Mouse (Mus musculus): Measurements from ENCODE around the gene Trnt1.

Trnt1 gene

DNA sequence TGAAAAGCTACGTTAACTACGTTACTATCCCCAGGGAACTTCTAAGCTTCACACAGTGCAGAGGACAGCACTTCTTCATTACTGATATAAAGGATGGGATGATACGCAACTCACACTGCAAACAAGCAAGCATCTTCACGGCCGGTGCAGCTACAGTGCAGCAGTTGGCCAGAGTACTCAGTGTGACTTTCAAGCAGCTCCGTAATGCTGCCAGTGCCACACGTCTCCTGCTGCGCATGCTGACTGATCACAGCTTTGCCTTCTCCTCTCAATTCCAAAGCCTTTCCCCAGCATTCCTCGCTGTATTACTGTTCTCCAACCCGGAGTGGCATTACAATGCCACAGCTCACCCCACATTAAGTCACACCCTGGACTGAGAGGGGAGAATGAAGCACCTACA, 24.7 kb downstream of the Trnt1 start:
- H3K9me3 ChIP-seq (ENCODE audit: low read length) = no peaks in the 10 kb centered on the region
- no peak overlapping the region for H3K4me3 ChIP-seq (replicated peaks; ENCODE audit: low read length)
- no peaks in the 10 kb centered on the region for H3K27me3 ChIP-seq (ENCODE audit: insufficient read depth, low read length)
- H3K36me3 ChIP-seq (ENCODE audit: insufficient read depth, low read length) = peaks cover 56% of the 10 kb centered on the region
- no peak for TF ChIP-seq POU5F1 (IDR thresholded peaks at IDR 0.05; ENCODE audit: borderline replicate concordance, low read length)
- no peak for TF ChIP-seq CTCF (conservative IDR thresholded peaks at IDR 0.05; ENCODE audit: low read length)
- no peak for TF ChIP-seq NANOG (IDR thresholded peaks at IDR 0.05; ENCODE audit: borderline replicate concordance, low read length)
- H3K4me1 ChIP-seq (replicated peaks; ENCODE audit: low read depth, low read length) = peaks cover 8% of the 10 kb centered on the region

DNA sequence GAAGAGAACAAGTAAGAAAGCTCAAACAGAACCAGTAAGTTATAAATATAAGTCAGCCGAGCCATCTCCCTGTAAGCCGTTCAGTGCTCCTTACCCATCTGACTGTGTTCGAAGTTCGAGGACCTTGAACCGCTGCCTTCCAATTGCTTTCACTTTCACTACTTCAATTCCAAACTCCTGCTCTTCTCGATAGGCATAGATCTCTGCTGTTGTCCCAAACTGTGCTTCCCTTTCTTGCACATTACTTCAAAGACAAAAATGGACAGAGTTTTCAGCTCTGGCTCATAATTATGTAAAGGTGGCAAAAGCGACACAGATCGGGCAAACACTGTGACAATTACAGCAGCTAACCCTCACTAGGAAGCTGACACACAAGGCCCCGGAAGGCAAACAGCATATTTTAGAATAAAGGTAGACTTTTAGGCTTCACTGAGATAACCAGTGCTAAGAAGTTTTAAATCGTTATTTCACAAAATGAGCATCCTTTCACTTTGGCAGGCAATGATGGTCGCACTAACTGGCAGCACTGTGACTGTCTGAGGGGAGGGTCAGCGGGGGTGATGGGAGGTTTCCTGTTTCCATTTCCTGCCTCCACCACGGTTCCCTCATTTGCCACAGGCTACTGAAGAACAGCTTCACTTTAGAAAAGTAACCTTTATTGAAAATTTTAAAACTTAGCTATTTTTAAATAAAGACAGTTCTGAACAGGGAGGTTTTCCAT, 25.3 kb downstream of the Trnt1 start:
- Histone ChIP-seq H3K4me3 (replicated peaks; ENCODE audit: low read length) (no peak overlapping the region), H3K27me3 (ENCODE audit: insufficient read depth, low read length) (no peaks in the 10 kb centered on the region), H3K36me3 (ENCODE audit: insufficient read depth, low read length) (peaks cover 52% of the 10 kb centered on the region), H3K4me1 (replicated peaks; ENCODE audit: low read depth, low read length) (peaks cover 14% of the 10 kb centered on the region), H3K9me3 (ENCODE audit: low read length) (no peaks in the 10 kb centered on the region)
- TF ChIP-seq NANOG (IDR thresholded peaks at IDR 0.05; ENCODE audit: borderline replicate concordance, low read length) (no peak), CTCF (conservative IDR thresholded peaks at IDR 0.05; ENCODE audit: low read length) (no peak), POU5F1 (IDR thresholded peaks at IDR 0.05; ENCODE audit: borderline replicate concordance, low read length) (no peak)

DNA sequence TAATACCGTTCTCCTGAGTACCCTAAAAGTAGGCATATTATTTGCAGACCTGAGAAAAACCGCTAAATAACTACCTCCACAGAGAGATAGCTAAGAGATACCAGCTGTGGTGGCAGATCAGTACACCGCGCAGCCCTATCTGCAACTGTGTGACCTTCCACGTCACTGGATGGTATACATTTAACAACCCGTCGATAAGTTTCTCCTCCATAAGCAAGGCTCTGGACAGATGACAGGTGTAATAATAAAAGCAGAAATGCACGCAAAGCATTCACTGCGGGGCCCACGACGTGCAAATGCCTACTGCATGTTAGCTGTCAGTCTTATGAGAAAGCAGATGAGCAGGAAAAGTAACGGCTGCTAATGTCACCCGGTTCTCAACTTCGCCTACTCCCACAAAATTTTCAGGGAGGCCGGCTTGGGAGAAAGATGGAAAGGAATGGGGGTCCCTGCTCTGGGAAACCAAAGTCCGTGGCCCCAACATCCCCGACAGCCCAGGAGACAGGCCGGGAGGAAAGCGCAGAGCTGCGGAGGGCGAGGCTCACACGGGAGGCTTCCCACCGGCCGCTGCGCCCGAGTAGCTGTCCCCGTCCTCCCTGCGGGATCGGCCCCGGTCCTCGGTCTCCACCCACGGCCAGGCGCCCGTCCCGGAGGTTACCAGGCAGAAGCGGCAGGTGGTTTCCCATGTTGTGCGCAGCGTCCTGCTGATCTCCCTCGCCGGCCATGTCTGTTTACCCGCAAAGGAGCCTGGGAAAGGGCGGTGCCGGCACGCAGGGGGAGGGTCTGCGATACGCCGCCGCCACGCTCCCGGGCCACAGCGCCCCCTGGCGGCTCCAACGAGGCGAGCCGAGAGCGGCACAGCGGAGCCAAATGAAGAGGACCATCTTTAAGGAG, 30.7 kb downstream of the Trnt1 start, which contains the start of gene Crbn:
TSS of gene Crbn (minus strand) at position 745 of the 894 bp plus-strand sequence.
- TF ChIP-seq NANOG (IDR thresholded peaks at IDR 0.05; ENCODE audit: borderline replicate concordance, low read length) = no peak
- TF ChIP-seq POU5F1 (IDR thresholded peaks at IDR 0.05; ENCODE audit: borderline replicate concordance, low read length) = no peak
- TF ChIP-seq CTCF (conservative IDR thresholded peaks at IDR 0.05; ENCODE audit: low read length) = peak; percentile 21; the same call in 1 of the 2 replicates
- Histone ChIP-seq H3K9me3 (ENCODE audit: low read length) (no peaks in the 10 kb centered on the region), H3K4me1 (replicated peaks; ENCODE audit: low read depth, low read length) (peaks cover 15% of the 10 kb centered on the region), H3K4me3 (replicated peaks; ENCODE audit: low read length) (peak within 1 kb of the TSS; percentile 94), H3K27me3 (ENCODE audit: insufficient read depth, low read length) (no peaks in the 10 kb centered on the region), H3K36me3 (ENCODE audit: insufficient read depth, low read length) (peaks cover 13% of the 10 kb centered on the region)

DNA sequence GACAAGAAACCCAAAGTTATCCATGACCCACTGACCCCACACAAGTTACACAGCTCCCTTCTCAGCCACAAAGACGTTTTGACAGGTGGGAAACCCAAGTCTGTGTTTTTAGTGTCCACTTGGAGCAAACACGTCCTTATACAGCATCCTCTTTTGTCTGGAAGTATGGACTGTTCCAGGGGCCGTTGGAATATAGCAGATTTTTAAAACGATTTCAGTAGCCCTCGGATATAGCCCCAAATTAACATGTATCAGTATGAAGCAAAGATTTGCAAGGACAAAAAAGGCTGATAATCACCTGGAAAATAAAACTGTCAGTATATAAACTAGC, 31.3 kb downstream of the Trnt1 start:
- Histone ChIP-seq H3K4me3 (replicated peaks; ENCODE audit: low read length) (peak overlapping the region; percentile 94), H3K36me3 (ENCODE audit: insufficient read depth, low read length) (peaks cover 7% of the 10 kb centered on the region)
- no peak; the same call in 1 of the 2 replicates for TF ChIP-seq CTCF (conservative IDR thresholded peaks at IDR 0.05; ENCODE audit: low read length)
- no peak for TF ChIP-seq NANOG (IDR thresholded peaks at IDR 0.05; ENCODE audit: borderline replicate concordance, low read length)
- TF ChIP-seq POU5F1 (IDR thresholded peaks at IDR 0.05; ENCODE audit: borderline replicate concordance, low read length) = no peak

DNA sequence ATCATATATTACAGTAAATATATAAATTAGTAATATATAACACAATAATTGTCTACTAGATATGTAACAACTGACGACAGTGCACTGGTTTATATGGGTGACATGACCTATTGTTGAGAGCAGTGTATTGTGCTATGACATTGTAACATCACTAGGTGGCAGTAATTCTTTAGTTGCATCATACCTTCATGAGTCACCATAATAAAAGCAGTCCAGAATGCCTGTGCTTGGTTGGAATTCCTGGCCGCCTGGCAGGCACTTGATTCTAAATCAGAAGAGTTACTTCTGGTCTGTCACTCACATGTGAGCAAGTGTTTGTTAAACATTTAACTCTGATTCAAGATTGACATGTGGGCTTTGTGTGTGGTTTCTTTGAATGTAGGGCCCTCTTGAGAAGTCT, 36.0 kb downstream of the Trnt1 start:
- Histone ChIP-seq H3K4me1 (replicated peaks; ENCODE audit: low read depth, low read length) (no peaks in the 10 kb centered on the region), H3K4me3 (replicated peaks; ENCODE audit: low read length) (no peak overlapping the region), H3K27me3 (ENCODE audit: insufficient read depth, low read length) (no peaks in the 10 kb centered on the region), H3K9me3 (ENCODE audit: low read length) (no peaks in the 10 kb centered on the region), H3K36me3 (ENCODE audit: insufficient read depth, low read length) (no peaks in the 10 kb centered on the region)
- TF ChIP-seq CTCF (conservative IDR thresholded peaks at IDR 0.05; ENCODE audit: low read length) = peak; percentile 49
- no peak for TF ChIP-seq NANOG (IDR thresholded peaks at IDR 0.05; ENCODE audit: borderline replicate concordance, low read length)

More for the DNA sequence above, 31.3 kb downstream of the Trnt1 start:
- peaks cover 11% of the 10 kb centered on the region for H3K4me1 ChIP-seq (replicated peaks; ENCODE audit: low read depth, low read length)
- H3K27me3 ChIP-seq (ENCODE audit: insufficient read depth, low read length) = no peaks in the 10 kb centered on the region
- H3K9me3 ChIP-seq (ENCODE audit: low read length) = no peaks in the 10 kb centered on the region

DNA sequence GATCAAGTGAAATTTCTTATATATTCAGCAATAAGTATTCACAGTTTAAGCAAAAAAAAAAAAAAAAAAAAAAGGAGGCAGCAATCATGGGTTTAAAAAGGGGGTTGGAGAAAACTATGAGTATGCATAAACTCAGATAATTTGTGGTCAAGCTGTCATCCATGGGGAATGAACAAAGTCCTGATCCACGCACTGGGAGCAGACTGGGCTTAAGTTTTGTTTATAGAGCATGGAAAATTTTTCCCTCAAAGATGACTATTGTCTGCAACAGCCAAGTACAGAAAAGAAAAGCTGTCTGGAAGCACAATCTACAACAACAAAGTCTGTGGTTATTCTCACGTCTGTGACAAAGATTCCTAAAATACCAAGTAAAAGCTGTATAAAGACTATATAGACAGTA, 40.2 kb downstream of the Trnt1 start:
- no peaks in the 10 kb centered on the region for H3K27me3 ChIP-seq (ENCODE audit: insufficient read depth, low read length)
- H3K9me3 ChIP-seq (ENCODE audit: low read length) = no peaks in the 10 kb centered on the region
- H3K4me3 ChIP-seq (replicated peaks; ENCODE audit: low read length) = no peak overlapping the region
- H3K4me1 ChIP-seq (replicated peaks; ENCODE audit: low read depth, low read length) = no peaks in the 10 kb centered on the region
- no peaks in the 10 kb centered on the region for H3K36me3 ChIP-seq (ENCODE audit: insufficient read depth, low read length)
- TF ChIP-seq NANOG (IDR thresholded peaks at IDR 0.05; ENCODE audit: borderline replicate concordance, low read length) (no peak), CTCF (conservative IDR thresholded peaks at IDR 0.05; ENCODE audit: low read length) (no peak), POU5F1 (IDR thresholded peaks at IDR 0.05; ENCODE audit: borderline replicate concordance, low read length) (no peak)

DNA sequence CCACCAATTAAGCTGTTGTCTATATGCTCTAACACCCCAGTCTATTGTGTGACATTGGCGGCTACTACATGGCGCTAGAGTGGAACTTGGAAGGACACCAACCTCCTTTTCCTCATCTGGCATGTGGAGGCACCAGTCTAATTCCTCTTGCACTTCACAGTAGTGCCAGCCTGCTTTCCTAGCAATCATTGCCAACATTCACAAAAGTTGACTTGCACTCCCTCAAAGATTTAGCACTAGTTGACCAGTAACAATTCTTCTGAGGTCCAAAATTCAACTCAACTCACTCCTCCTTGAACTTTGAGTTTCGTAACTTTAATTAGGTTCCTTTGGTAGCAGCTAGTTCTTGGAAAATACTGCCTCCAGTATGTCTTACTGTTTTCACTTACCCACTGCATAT, 41.8 kb downstream of the Trnt1 start:
- Histone ChIP-seq H3K27me3 (ENCODE audit: insufficient read depth, low read length) (no peaks in the 10 kb centered on the region), H3K4me3 (replicated peaks; ENCODE audit: low read length) (no peak overlapping the region), H3K9me3 (ENCODE audit: low read length) (no peaks in the 10 kb centered on the region), H3K4me1 (replicated peaks; ENCODE audit: low read depth, low read length) (no peaks in the 10 kb centered on the region), H3K36me3 (ENCODE audit: insufficient read depth, low read length) (no peaks in the 10 kb centered on the region)
- TF ChIP-seq POU5F1 (IDR thresholded peaks at IDR 0.05; ENCODE audit: borderline replicate concordance, low read length) = no peak
- TF ChIP-seq NANOG (IDR thresholded peaks at IDR 0.05; ENCODE audit: borderline replicate concordance, low read length) = no peak
- TF ChIP-seq CTCF (conservative IDR thresholded peaks at IDR 0.05; ENCODE audit: low read length) = no peak

DNA sequence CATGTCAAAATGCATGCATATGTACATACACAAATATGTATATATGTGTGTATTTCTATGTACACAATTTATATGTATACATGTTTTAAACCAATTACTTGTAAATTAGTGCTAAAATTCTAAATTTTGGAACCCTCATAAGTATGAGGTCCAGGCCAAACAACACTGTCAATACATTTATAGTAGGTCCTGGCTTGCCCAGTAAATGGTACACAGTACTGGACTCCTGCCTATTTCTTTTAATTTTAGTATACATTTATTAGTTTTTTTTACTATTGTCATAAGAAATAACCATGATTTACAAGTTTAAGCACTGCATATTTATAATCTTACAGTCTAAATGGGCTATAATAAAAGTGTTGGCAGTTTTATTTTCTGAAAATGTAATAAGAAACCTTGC, 50.3 kb downstream of the Trnt1 start:
- Histone ChIP-seq H3K4me3 (replicated peaks; ENCODE audit: low read length) (no peak overlapping the region), H3K4me1 (replicated peaks; ENCODE audit: low read depth, low read length) (no peaks in the 10 kb centered on the region), H3K27me3 (ENCODE audit: insufficient read depth, low read length) (no peaks in the 10 kb centered on the region), H3K9me3 (ENCODE audit: low read length) (peaks cover 10% of the 10 kb centered on the region), H3K36me3 (ENCODE audit: insufficient read depth, low read length) (no peaks in the 10 kb centered on the region)
- TF ChIP-seq POU5F1 (IDR thresholded peaks at IDR 0.05; ENCODE audit: borderline replicate concordance, low read length) (no peak), NANOG (IDR thresholded peaks at IDR 0.05; ENCODE audit: borderline replicate concordance, low read length) (no peak), CTCF (conservative IDR thresholded peaks at IDR 0.05; ENCODE audit: low read length) (no peak)

All from E14TG2a.4 (cell line).